Comparison of ENCODE assay signal across 8 mouse cellular contexts in the genomic region with DNA sequence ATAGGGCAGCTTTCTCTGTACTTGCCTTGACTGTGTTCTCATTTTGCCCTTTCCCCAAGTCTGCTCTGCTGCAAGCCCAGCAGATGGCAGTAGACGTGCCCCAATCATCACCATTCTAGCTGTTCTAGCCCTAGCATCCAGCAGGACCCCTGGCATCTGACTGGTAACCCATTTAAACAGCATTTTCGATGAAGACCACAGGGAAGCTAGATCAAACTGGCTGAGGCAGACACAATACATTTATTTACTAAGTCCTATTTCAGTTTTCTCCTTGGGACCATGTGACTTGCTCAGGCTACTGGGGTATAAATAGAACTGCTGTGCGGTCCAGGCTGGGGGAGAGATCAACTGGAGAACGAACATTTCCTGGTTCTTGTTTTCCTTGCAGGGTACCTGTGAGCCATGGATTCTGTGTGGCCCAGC.
DNase-seq lines count a peak whose midpoint lies in the region; ATAC-seq lines count a peak whose summit lies in the region.

No protein-coding gene starts in this region.

- ATAC-seq in midbrain, embryonic 15.5 days (replicated peaks) = peak; percentile 77
- ATAC-seq in activated CD4-positive, CD25-positive, alpha-beta regulatory T cell, adult 4 months = no peak

- H3K9me3 ChIP-seq in midbrain, embryonic 15.5 days = no peaks in the 10 kb centered on the region

- peak; percentile 23 for DNase-seq in ovary, postnatal 36 days (ENCODE audit: low spot score)
- DNase-seq in ovary, adult 18-20 months (ENCODE audit: low spot score) = no peak
- DNase-seq in cerebellum, adult 9-11 months = peak; percentile 24
- peak; percentile 27 for DNase-seq in gastrocnemius, postnatal 10 days
- peak; percentile 6 for DNase-seq in hindlimb bud, embryonic 11.5 days (ENCODE audit: extremely low spot score, low read depth, low spot score)
- peak; percentile 36 to 69 for DNase-seq in left cerebral cortex, adult 9 months (ENCODE audit: low spot score in 2 of 2)

- WGBS in midbrain, embryonic 15.5 days = 45% methylated on average over 4 of the region's 4 CpGs

- peak overlapping the region; percentile 6; the same call in 1 of the 2 replicates for H3K27ac ChIP-seq in midbrain, embryonic 15.5 days

- H3K4me3 ChIP-seq in midbrain, embryonic 15.5 days = no peak overlapping the region

- H3K27me3 ChIP-seq in midbrain, embryonic 15.5 days (replicated peaks) = no peaks in the 10 kb centered on the region

- H3K36me3 ChIP-seq in midbrain, embryonic 15.5 days (replicated peaks) = no peaks in the 10 kb centered on the region

- H3K4me2 ChIP-seq in midbrain, embryonic 15.5 days = no peak overlapping the region

- H3K4me1 ChIP-seq in midbrain, embryonic 15.5 days = peaks cover 10% of the 10 kb centered on the region; the same call in 1 of the 2 replicates

- no peak overlapping the region for H3K9ac ChIP-seq in midbrain, embryonic 15.5 days
